Mouse (Mus musculus) liver, embryonic 13.5 days (tissue): ENCODE results near the gene Acvrl1. TPM values are rescaled to one million over a fixed set of nuclear protein-coding genes. Genes with fewer than 3 reads are reported as not detected.

Experiments
- ATAC-seq: fragments of 200-750 bp; cut with Nextera tagmentation; 2 replicates; pipeline ENCODE4 v1.8.0; 2017; ENCODE audit warnings: low read depth, mild to moderate bottlenecking, moderate number of reproducible peaks, moderate library complexity
- DNase-seq: peaks from one replicate; pipeline ENCODE4 v3.0.0; 2022
- H3K27ac ChIP-seq: fragments of 300-500 bp; sonication (generic); 2 replicates; pipeline ENCODE4 v1.5.1; 2015; ENCODE audit warnings: moderate library complexity, mild to moderate bottlenecking, inconsistent platforms
- H3K27me3 ChIP-seq: fragments of 300-500 bp; sonication (generic); 2 replicates; pipeline ENCODE4 v1.6.1; 2015; ENCODE audit warnings: mild to moderate bottlenecking, inconsistent platforms
- H3K36me3 ChIP-seq: fragments of 300-500 bp; sonication (generic); 2 replicates; pipeline ENCODE4 v1.6.1; 2015; ENCODE audit warnings: mild to moderate bottlenecking, inconsistent platforms
- H3K4me1 ChIP-seq: fragments of 300-500 bp; sonication (generic); replicated peaks from 2 replicates; pipeline ENCODE4 v1.6.1; 2015; ENCODE audit warnings: inconsistent platforms
- H3K4me2 ChIP-seq: fragments of 300-500 bp; sonication (generic); 2 replicates; pipeline ENCODE4 v1.6.1; 2015; ENCODE audit warnings: inconsistent platforms, mild to moderate bottlenecking, moderate library complexity
- H3K4me3 ChIP-seq: fragments of 300-500 bp; sonication (generic); replicated peaks from 2 replicates; pipeline ENCODE4 v1.5.1; 2015; ENCODE audit warnings: mild to moderate bottlenecking, inconsistent platforms
- H3K9ac ChIP-seq: fragments of 300-500 bp; sonication (generic); 2 replicates; pipeline ENCODE4 v1.6.1; 2015; ENCODE audit warnings: mild to moderate bottlenecking, inconsistent platforms
- H3K9me3 ChIP-seq: fragments of 300-500 bp; sonication (generic); replicated peaks from 2 replicates; pipeline ENCODE4 v1.6.1; 2016; ENCODE audit warnings: inconsistent platforms
- WGBS: fragments of 180-500 bp; shearing (Covaris S2); methylation state at CpG from one replicate; pipeline ENCODE4 v1.1.7; 2015; ENCODE audit not compliant: insufficient replicate concordance; 5-methylcytosine and 5-hydroxymethylcytosine counted together
- polyA plus RNA-seq: library from polyadenylated mRNA; unstranded; fragments of >200 nt; fragmentation: Nextera tagmentation; extraction: Ambion mirVana; gene quantifications from 2 replicates; pipeline ENCODE4 v1.2.1, GENCODE M21; 2015

Gene Acvrl1
- polyA plus RNA-seq, 1 experiment from 2014 or later: 1.3 TPM

DNA sequence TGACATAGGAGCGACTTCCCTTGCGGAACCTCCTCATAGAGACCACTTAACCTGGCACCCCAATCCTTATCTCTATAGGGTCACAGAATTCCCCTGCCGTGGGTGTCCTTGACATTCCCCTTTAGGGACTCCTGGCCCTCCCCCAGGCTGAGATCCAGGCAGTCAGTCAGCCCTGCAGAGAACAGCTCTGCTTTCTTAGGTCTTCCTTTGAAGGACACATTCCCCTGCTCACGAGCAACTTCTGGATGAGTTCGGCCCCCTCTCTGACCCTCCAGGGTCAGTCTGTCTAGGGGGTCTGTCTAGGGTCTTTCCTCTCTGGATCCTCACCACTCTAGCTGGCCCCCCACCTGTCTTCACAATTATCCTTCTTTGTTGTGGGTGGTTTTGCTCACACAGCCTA is 1.1 kb downstream of the Acvrl1 start:
- Histone ChIP-seq H3K27ac (no peak overlapping the region), H3K4me3 (peak overlapping the region; percentile 39; the same call in 1 of the 2 replicates), H3K9ac (no peak overlapping the region), H3K9me3 (no peaks in the 10 kb centered on the region), H3K4me2 (peak overlapping the region; percentile 52), H3K27me3 (peaks cover 90% of the 10 kb centered on the region), H3K36me3 (no peaks in the 10 kb centered on the region), H3K4me1 (peaks cover 9% of the 10 kb centered on the region)
- no peak for DNase-seq
- ATAC-seq: no peak
- 30% methylated on average over 5 of the region's 5 CpGs for WGBS

DNA sequence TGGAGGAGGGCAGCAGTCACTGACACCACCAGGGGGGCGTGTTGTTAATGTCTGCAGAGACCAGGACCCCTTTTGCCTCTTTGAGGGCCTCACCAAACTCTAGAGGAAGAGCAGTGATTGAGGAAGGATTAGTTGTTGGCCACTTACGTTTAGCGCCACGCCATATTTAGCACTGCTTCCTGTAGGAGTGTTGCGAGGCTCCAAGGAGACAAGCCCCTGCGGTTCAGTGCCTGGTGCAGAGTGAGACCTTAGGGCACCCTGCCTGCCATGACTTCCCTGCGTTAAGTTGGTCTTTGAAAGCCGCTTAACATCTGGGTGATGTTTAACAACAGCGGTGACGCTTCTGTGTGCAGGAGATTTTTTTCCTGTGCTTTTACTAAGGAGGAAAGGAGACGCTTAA is 3.2 kb downstream of the Acvrl1 start:
- ATAC-seq: no peak
- no peaks in the 10 kb centered on the region for H3K9me3 ChIP-seq
- DNase-seq: no peak
- H3K4me1 ChIP-seq: peaks cover 10% of the 10 kb centered on the region
- H3K36me3 ChIP-seq: no peaks in the 10 kb centered on the region
- H3K27me3 ChIP-seq: peaks cover 94% of the 10 kb centered on the region
- no peak overlapping the region for H3K4me2 ChIP-seq
- H3K27ac ChIP-seq: no peak overlapping the region
- no peak overlapping the region for H3K4me3 ChIP-seq
- 15% methylated on average over 11 of the region's 11 CpGs for WGBS
- H3K9ac ChIP-seq: no peak overlapping the region

DNA sequence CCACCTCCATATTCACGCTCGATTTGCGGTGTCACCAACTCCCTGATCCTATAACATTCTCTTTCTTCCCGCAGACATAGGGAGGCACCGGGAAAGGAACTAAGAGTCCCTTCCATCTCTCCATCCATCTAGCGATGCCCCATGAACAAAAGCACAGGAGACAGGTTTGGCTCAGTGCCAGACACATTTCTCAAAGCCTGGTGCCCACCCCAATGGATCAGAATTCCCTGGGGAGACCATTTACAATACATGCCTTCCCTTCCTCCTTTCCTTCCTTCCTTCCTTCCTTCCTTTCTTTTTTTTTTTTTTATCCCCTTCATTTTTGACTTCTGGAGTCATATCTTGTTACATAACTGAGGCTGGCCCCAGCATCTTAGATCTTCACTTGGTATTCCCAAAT is 3.7 kb downstream of the Acvrl1 start:
- no peak overlapping the region for H3K4me2 ChIP-seq
- H3K9ac ChIP-seq: no peak overlapping the region
- H3K27me3 ChIP-seq: peaks cover 93% of the 10 kb centered on the region
- no peak for DNase-seq
- no peaks in the 10 kb centered on the region for H3K9me3 ChIP-seq
- H3K27ac ChIP-seq: no peak overlapping the region
- no peaks in the 10 kb centered on the region for H3K36me3 ChIP-seq
- H3K4me1 ChIP-seq: peaks cover 10% of the 10 kb centered on the region
- ATAC-seq: no peak
- 47% methylated on average over 6 of the region's 6 CpGs for WGBS
- H3K4me3 ChIP-seq: no peak overlapping the region

DNA sequence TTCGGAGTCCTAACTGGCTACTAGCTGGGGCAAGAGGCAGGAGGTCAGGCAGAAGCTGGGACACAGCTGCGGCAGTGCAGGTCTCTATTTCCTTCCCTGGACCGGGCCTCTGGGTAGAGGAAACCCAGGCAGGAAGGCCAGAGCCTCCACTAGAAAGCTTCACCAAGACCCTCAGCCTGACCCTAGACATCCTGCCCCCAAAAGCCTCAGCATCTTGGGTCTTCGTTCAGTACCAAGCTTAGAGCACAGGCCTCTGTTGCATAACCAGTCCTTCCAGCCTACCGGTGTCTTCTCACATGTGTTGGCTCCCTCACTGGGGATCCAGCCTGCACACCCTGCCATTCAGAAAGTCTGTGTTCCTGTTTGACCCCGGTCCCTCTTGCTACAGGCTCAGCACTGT is 4.4 kb downstream of the Acvrl1 start:
- Histone ChIP-seq H3K4me1 (peaks cover 11% of the 10 kb centered on the region), H3K9me3 (no peaks in the 10 kb centered on the region), H3K36me3 (no peaks in the 10 kb centered on the region), H3K9ac (no peak overlapping the region), H3K27me3 (peaks cover 88% of the 10 kb centered on the region), H3K4me3 (no peak overlapping the region), H3K4me2 (no peak overlapping the region), H3K27ac (no peak overlapping the region)
- 42% methylated on average over 6 of the region's 6 CpGs for WGBS
- ATAC-seq (no peak), DNase-seq (no peak)

DNA sequence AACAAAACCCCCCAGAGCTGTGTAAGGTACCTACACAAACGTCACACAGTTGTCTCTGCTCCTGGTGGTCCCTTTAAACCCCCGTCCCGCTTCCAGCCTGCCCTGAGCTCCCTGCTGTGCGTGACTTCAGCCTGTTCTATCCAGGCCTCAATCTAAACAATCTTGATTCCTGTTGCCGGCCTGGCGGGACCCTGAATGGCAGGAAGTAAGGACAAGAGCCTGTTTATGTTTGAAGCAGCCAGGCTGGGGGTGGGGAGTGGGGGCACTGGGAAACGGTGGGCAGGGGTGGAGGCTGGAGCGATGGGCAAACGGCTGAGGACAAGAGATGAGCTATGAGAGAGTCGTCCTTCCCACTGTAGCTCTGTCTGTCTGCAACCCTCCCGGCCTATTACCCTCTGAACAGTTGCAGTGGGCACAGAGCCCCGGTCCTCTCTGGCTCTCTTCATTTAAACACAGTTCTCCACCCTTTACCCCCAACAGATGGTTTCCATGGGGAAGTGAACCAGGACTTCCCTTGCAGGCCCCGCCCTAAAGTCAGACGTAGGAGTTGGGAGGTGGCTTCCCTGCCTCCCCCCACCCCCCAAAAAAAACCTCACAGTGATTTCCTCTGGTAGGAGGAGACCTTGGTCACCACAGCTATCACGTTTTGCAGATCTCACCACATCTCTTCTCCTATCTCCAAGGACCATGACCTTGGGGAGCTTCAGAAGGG is 5.8 kb downstream of the Acvrl1 start:
- Histone ChIP-seq H3K4me2 (no peak overlapping the region), H3K4me1 (peaks cover 15% of the 10 kb centered on the region), H3K4me3 (no peak overlapping the region), H3K9ac (no peak overlapping the region), H3K36me3 (no peaks in the 10 kb centered on the region), H3K9me3 (no peaks in the 10 kb centered on the region), H3K27ac (no peak overlapping the region; the same call in 1 of the 2 replicates), H3K27me3 (peaks cover 80% of the 10 kb centered on the region)
- DNase-seq: no peak
- no peak for ATAC-seq
- 17% methylated on average over 15 of the region's 15 CpGs for WGBS

DNA sequence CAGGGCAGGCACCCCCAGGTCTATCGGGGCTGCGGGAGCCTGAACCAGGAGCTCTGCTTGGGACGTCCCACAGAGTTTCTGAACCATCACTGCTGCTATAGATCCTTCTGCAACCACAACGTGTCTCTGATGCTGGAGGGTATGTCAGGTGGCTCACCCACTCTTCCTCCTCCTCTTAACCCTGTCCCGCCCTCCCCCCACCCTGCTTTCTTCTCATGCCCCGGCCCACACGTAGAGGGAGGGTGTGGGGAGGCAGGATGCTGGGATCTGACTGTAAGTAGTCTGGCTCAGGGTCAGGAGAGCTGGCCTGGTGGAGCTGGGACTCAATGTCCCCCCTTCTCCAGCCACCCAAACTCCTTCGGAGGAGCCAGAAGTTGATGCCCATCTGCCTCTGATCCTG is 7.1 kb downstream of the Acvrl1 start:
- Histone ChIP-seq H3K9ac (no peak overlapping the region), H3K9me3 (no peaks in the 10 kb centered on the region), H3K4me2 (no peak overlapping the region), H3K4me3 (no peak overlapping the region), H3K4me1 (peaks cover 26% of the 10 kb centered on the region), H3K27me3 (peaks cover 73% of the 10 kb centered on the region), H3K27ac (no peak overlapping the region), H3K36me3 (no peaks in the 10 kb centered on the region)
- ATAC-seq (no peak), DNase-seq (no peak)
- WGBS: 50% methylated on average over 8 of the region's 8 CpGs

DNA sequence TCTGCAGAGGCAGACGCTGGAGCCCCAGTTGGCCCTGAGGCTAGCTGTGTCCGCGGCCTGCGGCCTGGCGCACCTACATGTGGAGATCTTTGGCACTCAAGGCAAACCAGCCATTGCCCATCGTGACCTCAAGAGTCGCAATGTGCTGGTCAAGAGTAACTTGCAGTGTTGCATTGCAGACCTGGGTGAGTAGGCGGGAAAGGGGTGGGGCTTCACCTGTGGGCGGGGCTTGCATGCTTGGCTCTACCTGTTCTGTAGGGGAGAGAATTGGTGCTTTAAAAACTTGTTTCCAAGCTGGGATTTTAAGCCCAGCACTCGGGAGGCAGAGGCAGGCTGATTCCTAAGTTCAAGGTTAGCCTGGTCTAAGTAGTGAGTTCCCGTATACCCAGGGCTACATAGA is 9.1 kb downstream of the Acvrl1 start:
- DNase-seq (no peak), ATAC-seq (no peak)
- H3K36me3 ChIP-seq: no peaks in the 10 kb centered on the region
- H3K9me3 ChIP-seq: no peaks in the 10 kb centered on the region
- H3K27me3 ChIP-seq: peaks cover 54% of the 10 kb centered on the region
- no peak overlapping the region for H3K9ac ChIP-seq
- no peak overlapping the region for H3K27ac ChIP-seq
- H3K4me2 ChIP-seq: no peak overlapping the region
- H3K4me3 ChIP-seq: no peak overlapping the region
- H3K4me1 ChIP-seq: peaks cover 40% of the 10 kb centered on the region
- WGBS: 75% methylated on average over 11 of the region's 11 CpGs

DNA sequence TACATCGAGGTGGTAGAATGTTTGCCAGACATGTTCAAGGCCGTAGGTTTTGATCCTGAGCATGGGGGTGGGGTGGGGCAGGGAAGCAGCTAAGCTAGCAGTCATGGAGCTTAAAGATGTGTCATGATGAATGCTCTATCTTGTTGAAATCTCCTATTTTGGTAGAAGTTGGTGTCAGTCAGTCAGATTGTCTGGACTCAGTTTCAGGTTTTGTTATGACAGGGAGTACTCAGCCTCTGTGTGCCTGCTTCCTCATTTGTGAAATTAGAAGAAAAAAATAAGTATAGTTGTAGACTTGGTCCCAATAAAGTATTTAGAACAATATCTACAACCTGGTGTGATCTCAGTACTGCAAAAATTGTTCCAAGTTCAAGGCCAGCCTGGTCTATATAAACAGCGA is 10.4 kb downstream of the Acvrl1 start:
- H3K4me3 ChIP-seq: no peak overlapping the region
- 48% methylated on average over 3 of the region's 3 CpGs for WGBS
- H3K27ac ChIP-seq: no peak overlapping the region
- peaks cover 41% of the 10 kb centered on the region for H3K27me3 ChIP-seq
- no peaks in the 10 kb centered on the region for H3K36me3 ChIP-seq
- peaks cover 48% of the 10 kb centered on the region for H3K4me1 ChIP-seq
- H3K4me2 ChIP-seq: no peak overlapping the region
- DNase-seq: no peak
- ATAC-seq: no peak
- H3K9ac ChIP-seq: no peak overlapping the region
- H3K9me3 ChIP-seq: no peaks in the 10 kb centered on the region

DNA sequence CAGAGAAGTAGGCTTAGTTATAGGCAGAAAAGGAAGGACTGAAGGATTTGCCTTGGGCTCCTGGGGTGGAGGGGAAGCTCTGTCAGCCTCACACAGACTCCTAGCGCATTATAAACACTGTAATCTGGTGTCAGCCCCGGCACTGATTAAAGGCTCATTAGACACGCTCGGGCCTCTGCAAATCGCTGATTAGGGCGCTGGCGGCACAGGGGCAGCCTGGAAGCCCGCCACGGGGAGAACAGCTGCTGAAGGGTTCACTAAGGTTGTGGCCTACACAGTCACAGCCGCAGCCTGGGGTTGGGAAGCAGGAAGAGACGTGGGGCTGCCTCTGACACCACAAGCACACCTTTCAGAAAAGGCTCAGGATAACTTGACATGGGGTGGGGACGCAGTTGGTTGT is 11.6 kb downstream of the Acvrl1 start:
- Histone ChIP-seq H3K4me1 (peaks cover 50% of the 10 kb centered on the region), H3K4me2 (no peak overlapping the region), H3K27me3 (peaks cover 31% of the 10 kb centered on the region), H3K27ac (no peak overlapping the region), H3K9ac (no peak overlapping the region), H3K4me3 (no peak overlapping the region), H3K9me3 (no peaks in the 10 kb centered on the region), H3K36me3 (no peaks in the 10 kb centered on the region)
- DNase-seq (peak; percentile 60), ATAC-seq (peak; percentile 57)
- 14% methylated on average over 12 of the region's 12 CpGs for WGBS

DNA sequence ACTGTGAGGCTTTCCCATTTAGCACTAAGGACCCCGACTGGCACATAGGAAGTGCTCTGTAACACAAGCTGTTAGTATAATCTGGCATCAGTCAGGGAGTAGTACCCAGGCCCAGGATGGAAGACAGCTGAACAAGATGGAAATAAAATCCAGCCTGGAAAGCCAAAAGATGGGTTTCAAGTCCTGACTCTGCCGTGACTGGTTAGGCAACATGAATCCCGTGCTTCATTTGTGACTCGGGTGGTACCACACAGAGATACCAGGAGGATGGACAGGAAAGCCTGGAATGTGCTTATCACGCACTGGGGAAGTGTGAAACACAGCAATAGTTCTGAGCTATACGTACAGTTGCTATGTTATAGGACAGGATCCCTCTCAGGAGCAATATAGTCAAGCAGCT is 12.3 kb downstream of the Acvrl1 start:
- Histone ChIP-seq H3K9ac (no peak overlapping the region), H3K9me3 (no peaks in the 10 kb centered on the region), H3K27ac (no peak overlapping the region), H3K4me2 (0 out of 2 replicates have a peak overlapping the region, but pooled peaks have one; percentile 2), H3K36me3 (no peaks in the 10 kb centered on the region), H3K4me3 (no peak overlapping the region), H3K27me3 (peaks cover 24% of the 10 kb centered on the region), H3K4me1 (peaks cover 56% of the 10 kb centered on the region)
- 32% methylated on average over 6 of the region's 6 CpGs for WGBS
- no peak for DNase-seq
- ATAC-seq: no peak

DNA sequence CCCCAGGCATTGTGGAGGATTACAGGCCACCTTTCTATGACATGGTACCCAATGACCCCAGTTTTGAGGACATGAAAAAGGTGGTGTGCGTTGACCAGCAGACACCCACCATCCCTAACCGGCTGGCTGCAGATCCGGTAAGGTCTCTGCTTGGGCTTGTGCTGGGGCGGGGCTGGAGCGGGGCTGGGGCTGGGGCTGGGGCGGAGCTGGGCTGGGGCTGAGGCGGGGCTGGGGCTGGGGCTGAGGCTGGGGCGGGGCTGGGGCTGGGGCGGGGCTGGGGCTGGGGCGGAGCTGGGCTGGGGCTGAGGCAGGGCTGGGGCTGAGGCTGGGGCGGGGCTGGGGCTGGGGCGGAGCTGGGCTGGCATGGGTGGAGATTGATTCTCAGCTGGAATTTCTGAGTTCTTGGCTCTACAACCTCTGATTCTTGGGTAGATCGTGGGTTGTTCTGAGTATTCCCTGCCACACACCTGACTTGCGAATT is 12.8 kb downstream of the Acvrl1 start:
- Histone ChIP-seq H3K4me1 (peaks cover 62% of the 10 kb centered on the region), H3K27me3 (peaks cover 21% of the 10 kb centered on the region), H3K27ac (no peak overlapping the region), H3K4me3 (no peak overlapping the region), H3K9me3 (no peaks in the 10 kb centered on the region), H3K36me3 (no peaks in the 10 kb centered on the region), H3K4me2 (0 out of 2 replicates have a peak overlapping the region, but pooled peaks have one; percentile 2), H3K9ac (no peak overlapping the region)
- 3% methylated on average over 9 of the region's 14 CpGs for WGBS
- ATAC-seq (peak; percentile 71), DNase-seq (peak; percentile 23)

DNA sequence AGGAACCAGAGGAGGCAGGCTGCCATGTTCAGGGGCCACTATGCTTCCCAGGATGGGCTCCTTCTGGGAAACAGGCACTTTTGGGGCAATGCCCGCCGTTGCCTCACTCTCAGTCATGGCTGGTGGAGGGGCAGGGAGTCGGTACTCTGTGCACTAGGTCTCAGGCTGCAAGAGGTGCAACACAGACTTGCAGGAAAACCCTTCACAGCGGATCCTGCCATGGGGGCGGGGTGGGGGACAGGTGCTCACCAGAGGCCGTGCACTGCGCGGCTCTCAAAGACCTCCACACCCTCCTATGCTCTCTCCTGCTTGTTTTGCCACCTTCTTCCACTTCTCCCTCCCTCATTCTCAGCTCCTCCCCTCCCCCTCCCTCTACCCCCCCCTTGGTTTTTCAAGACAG is 14.3 kb downstream of the Acvrl1 start:
- H3K4me2 ChIP-seq: no peak overlapping the region
- DNase-seq (no peak), ATAC-seq (no peak)
- no peaks in the 10 kb centered on the region for H3K9me3 ChIP-seq
- peaks cover 77% of the 10 kb centered on the region for H3K4me1 ChIP-seq
- WGBS: 66% methylated on average over 8 of the region's 8 CpGs
- H3K27me3 ChIP-seq: peaks cover 26% of the 10 kb centered on the region
- H3K27ac ChIP-seq: no peak overlapping the region
- H3K36me3 ChIP-seq: no peaks in the 10 kb centered on the region
- no peak overlapping the region for H3K9ac ChIP-seq
- H3K4me3 ChIP-seq: no peak overlapping the region
